Mouse (Mus musculus) kidney, postnatal 25 days (tissue): ENCODE results near the gene Drc1.

Source experiments
- DNase-seq, 2 experiments: peaks; one replicate each; pipeline ENCODE4 v3.0.0; 2021; ENCODE audit warnings: mixed read lengths in 2 of 2

Drc1 gene

GRCm38 (mm10) chr5:30281291-30281732 is at the start of gene Drc1:
Drc1 (plus strand) TSS chr5:30281388.
- peak; percentile 10 to 45 for DNase-seq

DNA sequence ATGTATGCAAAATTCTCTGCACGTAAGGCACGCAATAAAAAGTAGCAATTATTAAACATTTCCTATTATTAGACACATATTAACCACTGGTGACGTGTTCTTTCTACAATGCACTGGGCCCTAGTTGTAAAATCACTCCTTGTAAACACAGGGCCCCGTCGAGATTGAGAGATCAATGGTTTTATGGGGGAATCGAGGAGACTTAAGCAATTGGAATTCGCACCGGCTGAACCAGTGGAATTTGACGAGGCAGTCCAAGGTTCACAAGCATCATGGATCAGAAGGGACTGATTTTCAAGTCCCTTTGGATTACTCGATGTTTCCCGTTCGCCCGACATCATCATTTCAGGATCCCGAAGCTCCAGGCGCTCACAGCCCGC is 49.3 kb upstream of the Drc1 start:
- no peak for DNase-seq

DNA sequence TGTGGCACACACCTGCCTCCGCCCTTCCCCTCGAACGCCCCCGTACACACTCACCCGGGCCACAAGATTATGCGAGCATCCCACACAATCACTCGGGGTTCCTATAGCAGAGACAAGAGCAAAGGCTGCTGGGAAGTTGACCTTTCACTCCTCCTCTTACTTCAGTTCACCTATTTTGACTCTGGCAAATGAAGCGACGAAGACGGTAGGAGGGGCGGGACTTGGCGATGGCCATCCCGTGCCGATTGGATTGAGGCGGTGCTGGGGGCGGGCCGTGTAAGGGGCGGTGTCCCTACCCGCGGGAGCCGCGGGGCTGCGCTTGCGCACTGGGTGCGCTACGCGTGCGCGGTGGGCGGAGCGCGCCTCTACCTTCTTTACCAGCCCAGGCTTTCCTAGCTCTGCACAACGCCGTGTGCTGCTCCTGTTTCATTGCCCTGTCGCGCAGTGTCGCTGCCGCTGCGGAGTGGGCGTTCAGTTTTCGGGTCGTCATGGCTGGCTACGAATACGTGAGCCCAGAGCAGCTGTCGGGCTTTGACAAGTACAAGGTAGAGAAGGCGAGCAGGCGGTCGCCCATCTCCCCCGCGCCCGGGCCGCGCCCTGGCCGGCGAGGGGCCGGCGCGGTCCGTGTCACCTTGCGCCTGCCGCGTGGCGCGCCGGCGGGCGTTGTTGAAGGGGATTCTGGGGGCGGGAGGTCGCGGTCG is 48.8 kb upstream of the Drc1 start, which contains the start of gene Selenoi:
TSS of gene Selenoi (plus strand) at position 311 of the 701 bp plus-strand sequence.
- peak; percentile 99 for DNase-seq

DNA sequence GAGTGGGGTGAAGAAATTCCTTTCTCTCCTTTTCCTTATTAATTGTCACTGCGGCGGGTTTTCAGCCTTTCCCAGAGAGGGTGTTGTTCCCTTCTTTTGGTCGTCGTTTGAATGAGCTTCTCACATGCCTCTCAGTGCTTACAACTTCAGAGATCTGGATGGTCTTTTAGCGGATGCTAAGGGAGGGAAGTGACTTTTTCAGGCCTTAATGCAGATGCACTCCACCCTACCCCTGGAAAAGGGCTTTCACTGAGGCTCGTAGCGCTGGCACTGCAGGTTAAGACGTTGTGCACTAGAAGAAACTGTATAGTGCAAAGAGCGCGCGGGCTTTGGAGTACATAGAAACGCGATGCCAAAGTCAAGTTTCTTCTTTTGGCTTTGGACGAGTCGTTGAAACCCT is 48.1 kb upstream of the Drc1 start:
- peak in 1 of 2 experiments; percentile 14 for DNase-seq

- no peak for DNase-seq
Measured at GRCm38 (mm10) chr5:30233979-30234378, 47.2 kb upstream of the Drc1 start.

DNA sequence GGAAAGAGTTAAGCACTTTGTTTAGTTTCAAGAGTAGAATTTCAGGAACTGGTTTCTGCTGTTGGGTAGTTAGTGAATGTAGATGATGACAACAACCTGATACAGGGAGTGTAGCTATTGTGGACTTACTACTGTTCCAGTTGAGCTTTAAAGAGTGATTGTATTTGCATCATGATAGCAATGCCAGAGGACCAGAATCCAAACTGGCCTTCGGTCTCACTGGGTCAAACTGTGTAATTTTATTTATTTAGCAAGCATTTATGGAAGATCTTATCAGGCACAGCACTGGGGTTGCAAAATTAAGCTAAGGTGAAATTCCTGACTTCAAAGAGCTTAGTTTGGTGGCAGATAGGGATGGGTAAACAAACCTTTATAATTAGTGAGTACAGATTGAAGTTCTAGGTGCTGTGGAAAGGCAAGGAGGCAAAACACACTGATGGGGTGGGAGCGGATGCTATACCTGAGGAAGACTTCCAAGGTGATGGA is 45.5 kb upstream of the Drc1 start:
- DNase-seq: no peak

- DNase-seq: no peak
Measured at GRCm38 (mm10) chr5:30238533-30238932, 42.7 kb upstream of the Drc1 start.

DNA sequence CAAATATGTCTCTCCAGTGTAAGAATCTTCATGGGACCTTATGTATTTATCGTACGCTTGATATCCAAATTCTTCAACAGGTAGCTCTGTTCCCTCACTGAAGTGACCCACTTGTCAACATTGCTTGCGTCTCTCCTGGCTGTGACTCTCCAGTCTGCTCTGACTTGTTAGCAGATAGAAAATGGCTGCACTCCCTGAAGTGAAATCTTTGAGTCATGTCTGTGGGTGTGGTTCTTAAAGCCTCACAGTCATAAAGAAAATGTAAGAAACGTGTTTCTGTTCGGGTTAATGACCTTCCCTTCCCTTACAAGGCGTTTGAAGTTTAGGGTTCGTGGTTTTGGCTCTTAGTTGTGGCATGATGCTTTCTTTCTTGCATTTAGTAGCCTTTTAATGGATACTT is 40.6 kb upstream of the Drc1 start:
- DNase-seq: no peak

- no peak for DNase-seq
Measured at GRCm38 (mm10) chr5:30242410-30242809, 38.8 kb upstream of the Drc1 start.

DNA sequence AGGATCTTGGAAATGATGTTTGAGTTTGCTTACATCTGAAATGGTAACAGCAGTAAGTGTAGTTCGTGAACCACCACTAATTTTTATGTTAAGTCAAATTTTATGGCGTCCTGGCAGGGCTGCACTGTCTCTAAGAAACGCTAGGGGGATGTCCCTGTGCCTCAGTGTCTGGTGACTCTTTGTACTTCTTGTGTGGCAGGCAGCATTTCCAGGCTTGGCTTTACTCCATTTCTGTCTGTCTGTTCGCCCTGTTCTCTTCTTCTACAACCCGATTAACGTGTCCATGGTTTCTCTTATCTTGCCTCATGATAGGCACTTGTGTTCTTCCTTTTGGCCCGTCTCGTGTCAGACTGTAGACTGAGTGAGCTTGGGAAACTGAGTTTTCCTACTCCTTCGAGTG is 37.4 kb upstream of the Drc1 start:
- DNase-seq: no peak

- no peak for DNase-seq
Measured at GRCm38 (mm10) chr5:30245861-30246416, 35.2 kb upstream of the Drc1 start.

DNA sequence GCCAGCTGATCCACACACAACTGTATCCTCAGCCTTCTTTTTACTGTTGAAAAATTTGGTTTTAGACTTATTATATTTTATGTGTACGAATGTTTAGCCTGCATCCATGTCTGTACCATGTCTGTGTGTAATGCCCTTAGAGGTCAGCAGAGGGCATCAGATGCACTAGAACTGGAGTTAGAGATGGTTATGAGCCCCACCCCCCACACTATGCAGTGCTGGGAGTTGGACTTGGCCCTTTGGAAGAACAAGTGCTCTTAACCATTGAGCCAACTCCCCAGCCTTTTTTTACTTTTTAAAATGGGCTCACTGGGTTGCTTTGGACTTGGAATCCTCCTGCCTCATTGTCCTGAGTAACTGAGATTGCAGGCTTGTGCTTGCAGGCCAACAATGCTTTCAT is 33.5 kb upstream of the Drc1 start:
- DNase-seq: peak in 1 of 2 experiments; percentile 35

GRCm38 (mm10) chr5:30255567-30256354 is 25.4 kb upstream of the Drc1 start:
- no peak for DNase-seq

DNA sequence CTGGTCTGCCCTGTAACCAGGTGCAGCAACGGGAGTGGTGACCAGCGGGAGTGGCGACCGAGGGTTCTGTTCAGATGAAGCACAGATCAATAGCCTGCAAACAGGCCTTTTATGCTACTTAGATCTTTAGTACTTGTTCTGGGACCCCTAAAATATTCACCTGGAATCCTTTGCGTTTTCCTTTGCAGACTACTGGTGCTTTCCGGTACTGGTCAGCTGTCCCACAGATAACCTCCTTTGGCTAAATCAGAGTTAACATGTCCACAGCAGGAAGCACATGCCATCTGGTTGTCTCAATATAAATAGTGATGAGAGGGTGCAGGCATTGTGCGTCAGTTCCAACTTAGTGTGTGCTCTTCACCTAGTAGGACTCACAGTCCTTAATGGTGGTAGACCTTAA is 22.4 kb upstream of the Drc1 start:
- no peak for DNase-seq

- peak in 1 of 2 experiments; percentile 30 for DNase-seq
Measured at GRCm38 (mm10) chr5:30270571-30271190, 10.5 kb upstream of the Drc1 start.

DNA sequence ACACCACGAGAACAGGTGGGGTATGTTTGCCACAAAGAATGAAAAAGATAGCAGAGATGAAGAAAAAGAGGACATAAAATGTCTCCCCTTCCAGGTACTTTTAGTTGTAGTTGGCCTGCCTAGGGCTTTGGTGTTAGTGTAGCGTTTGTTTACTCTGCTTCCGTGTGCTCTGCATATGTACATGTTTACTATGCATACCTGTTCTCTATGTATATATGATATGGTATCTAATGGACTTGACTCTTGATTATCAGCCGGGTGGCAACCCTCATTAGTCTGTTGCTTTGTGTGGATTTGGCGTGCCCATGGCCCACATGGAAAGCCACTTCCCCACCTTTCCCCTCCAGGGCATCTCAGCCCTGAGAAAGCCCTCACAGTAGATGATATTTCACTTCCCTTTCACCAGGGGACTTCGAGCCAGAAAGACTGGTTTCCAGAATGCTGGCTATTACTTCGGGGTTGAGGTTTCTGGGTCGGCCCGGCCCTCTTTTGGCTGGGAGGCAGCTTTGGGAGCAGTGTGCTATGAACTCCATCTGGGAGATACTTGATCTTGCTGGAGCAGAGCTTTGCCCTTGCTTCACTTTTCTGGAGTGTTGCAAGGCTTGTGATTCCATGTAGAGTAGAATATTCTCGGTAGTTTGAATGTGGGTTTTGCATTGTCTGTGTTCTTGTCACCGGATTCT is 9.4 kb upstream of the Drc1 start:
- peak in 1 of 2 experiments; percentile 11 for DNase-seq

GRCm38 (mm10) chr5:30276361-30276760 is 4.8 kb upstream of the Drc1 start:
- no peak for DNase-seq

GRCm38 (mm10) chr5:30278952-30279351 is 2.2 kb upstream of the Drc1 start:
- no peak for DNase-seq

GRCm38 (mm10) chr5:30279446-30279845 is 1.7 kb upstream of the Drc1 start:
- DNase-seq: no peak

GRCm38 (mm10) chr5:30280864-30281263 is 324 bp upstream of the Drc1 start:
- DNase-seq: no peak

- DNase-seq: no peak
Measured at GRCm38 (mm10) chr5:30285944-30286799, 5.0 kb downstream of the Drc1 start.
